Mouse (Mus musculus): ENCODE measurements around the gene Sptb. TPM values are rescaled to one million over a fixed set of nuclear protein-coding genes. Genes with fewer than 3 reads are reported as not detected.

The Sptb gene
- polyA plus RNA-seq, 1 experiment from 2014 or later, result 77.6 TPM

DNA sequence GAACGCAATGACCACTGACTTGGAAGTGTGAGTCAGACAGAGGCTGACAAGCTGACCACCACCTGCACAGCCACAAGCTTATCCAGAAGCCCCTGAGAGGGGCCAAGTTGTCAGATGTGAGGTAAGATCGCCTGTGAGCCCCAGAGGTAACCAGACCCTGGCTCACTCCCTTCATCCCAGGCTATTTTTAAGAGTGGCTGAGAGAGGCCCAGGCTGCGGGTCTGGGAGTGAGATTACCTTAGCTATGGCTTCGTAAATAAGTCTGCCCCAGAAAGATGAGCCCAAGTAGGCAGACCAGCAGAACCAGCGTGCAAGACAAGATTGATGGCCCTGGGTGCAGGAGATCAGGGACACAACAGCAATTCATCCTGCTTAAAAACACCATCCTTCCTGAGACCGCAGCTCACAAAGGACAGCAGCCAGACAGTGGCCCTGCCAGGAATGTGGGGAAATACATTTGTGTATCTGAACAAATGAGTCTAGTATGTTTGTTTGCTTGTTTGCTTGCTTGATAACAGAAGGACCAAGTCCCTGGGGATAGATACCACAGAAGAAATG, 58.5 kb downstream of the Sptb start:
- no peaks in the 10 kb centered on the region for H3K27me3 ChIP-seq (ENCODE audit: control insufficient read depth, insufficient read depth, low read depth, low read length)
- peaks cover 3% of the 10 kb centered on the region; the same call in 1 of the 2 replicates for H3K9me3 ChIP-seq (replicated peaks; ENCODE audit: control insufficient read depth, low read length)
- peaks cover 41% of the 10 kb centered on the region for H3K36me3 ChIP-seq (ENCODE audit: control insufficient read depth, insufficient read depth)
- 87% methylated on average over 6 of the region's 6 CpGs for WGBS (ENCODE audit: insufficient replicate concordance)
- H3K4me1 ChIP-seq (ENCODE audit: control insufficient read depth, low read depth, low read length), result peaks cover 30% of the 10 kb centered on the region
- H3K27ac ChIP-seq (ENCODE audit: low read length), result no peak overlapping the region; the same call in none of the 2 replicates
- H3K9ac ChIP-seq (ENCODE audit: low read depth, low read length), result no peak overlapping the region
- no peak overlapping the region for H3K4me3 ChIP-seq (ENCODE audit: low read depth, low read length)
- no peak overlapping the region for H3K4me2 ChIP-seq (ENCODE audit: low read depth, low read length)
- no peak for ATAC-seq (ENCODE audit: low read depth)

DNA sequence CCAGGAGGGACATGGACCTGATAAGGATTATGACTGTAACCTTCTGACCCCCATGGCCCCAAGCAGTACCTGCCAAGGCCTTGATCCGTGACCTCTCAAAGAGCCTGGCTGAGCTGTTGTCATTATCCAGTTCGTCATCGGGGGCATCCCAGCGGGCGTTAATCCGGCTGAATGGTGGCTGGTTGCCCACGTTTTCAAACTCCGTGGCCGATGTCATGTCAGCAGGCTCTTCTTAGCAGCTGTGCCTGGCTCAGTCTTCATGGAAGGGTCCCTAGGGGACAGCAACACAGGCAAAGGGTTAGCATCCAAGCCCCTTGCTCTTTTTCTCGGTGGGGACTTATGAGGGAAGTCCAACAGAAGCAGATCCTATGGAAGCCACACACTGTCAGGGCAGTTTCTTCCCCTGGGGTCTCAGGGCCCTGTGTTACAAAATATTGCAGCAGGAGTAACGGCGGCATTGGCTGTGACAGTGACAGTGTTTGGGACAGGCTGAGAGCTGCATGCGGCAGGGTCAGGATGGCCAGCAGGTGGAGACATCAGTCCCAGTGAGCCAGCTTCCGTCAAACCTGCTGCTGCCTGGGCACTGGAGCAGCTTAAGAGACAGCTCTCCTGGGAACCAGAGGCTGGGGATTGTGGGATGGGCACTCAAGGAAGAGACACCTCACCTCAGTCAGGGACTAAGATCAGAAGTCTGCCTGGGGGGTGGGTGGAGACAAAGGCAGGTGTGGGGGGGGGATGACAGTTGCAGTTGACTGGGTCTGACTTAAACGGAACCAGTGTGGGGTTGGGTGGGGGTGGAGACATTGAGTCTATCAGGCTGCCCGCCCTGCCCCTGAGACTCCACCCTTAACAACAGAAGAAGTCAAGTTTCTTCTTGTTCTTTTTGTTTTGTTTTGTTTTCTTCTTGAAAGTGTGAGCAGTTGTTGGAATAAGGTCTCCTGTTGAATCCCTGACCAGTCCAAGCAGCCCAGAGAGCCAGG, 60.3 kb downstream of the Sptb start:
- Histone ChIP-seq H3K4me1 (ENCODE audit: control insufficient read depth, low read depth, low read length) (peaks cover 45% of the 10 kb centered on the region), H3K9ac (ENCODE audit: low read depth, low read length) (0 out of 2 replicates have a peak overlapping the region, but pooled peaks have one; percentile 16), H3K9me3 (replicated peaks; ENCODE audit: control insufficient read depth, low read length) (no peaks in the 10 kb centered on the region), H3K4me3 (ENCODE audit: low read depth, low read length) (no peak overlapping the region), H3K27ac (ENCODE audit: low read length) (peak overlapping the region; percentile 39; the same call in 1 of the 2 replicates), H3K4me2 (ENCODE audit: low read depth, low read length) (0 out of 2 replicates have a peak overlapping the region, but pooled peaks have one; percentile 1), H3K27me3 (ENCODE audit: control insufficient read depth, insufficient read depth, low read depth, low read length) (no peaks in the 10 kb centered on the region), H3K36me3 (ENCODE audit: control insufficient read depth, insufficient read depth) (peaks cover 47% of the 10 kb centered on the region)
- ATAC-seq (ENCODE audit: low read depth), result peak; percentile 69
- WGBS (ENCODE audit: insufficient replicate concordance), result 59% methylated on average over 16 of the region's 16 CpGs

DNA sequence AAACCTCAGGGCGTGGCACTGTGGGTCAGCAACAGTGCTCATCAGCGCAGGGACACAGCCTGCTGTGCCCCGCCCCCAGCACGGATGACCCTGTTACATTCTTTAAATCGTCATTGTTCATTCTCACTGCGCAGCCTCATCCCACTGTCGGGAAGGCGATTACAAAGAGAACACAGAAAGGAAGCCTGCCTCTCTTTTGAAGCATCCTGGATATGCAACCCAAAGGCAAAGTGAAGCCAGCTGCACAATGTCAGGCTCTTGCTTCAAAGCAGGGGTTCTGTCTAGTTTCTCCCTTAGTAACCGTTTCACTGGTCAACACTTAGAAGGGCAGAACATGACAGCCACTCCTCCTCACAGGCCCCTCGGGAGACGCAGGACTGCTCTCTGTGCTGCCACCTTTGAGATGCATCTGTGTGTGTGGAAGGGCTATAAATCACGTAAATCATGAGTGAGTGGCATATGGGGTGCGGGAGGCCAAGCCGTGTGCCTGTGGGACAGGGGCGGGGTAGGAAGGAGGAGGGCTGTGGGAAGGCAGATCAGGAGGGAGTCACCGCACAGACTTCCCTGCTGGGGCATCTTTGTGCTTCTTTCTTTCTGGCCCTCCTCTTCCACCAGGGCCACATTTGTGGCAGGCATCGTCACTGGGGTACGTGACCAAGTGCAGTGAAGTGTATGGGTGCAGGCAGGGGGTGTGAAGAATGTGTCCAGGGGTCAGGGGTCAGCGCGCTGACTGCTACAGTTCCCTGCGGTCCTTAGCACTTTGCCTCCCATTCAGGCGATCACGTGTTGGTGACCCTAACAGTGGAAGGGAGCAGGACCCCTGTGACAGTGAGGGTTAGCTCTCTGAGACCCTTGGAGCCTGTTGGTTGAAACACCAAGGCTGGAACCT, 64.9 kb downstream of the Sptb start:
- Histone ChIP-seq H3K4me3 (ENCODE audit: low read depth, low read length) (no peak overlapping the region), H3K9ac (ENCODE audit: low read depth, low read length) (no peak overlapping the region), H3K4me1 (ENCODE audit: control insufficient read depth, low read depth, low read length) (peaks cover 33% of the 10 kb centered on the region), H3K9me3 (replicated peaks; ENCODE audit: control insufficient read depth, low read length) (no peaks in the 10 kb centered on the region), H3K27ac (ENCODE audit: low read length) (no peak overlapping the region), H3K36me3 (ENCODE audit: control insufficient read depth, insufficient read depth) (peaks cover 79% of the 10 kb centered on the region), H3K27me3 (ENCODE audit: control insufficient read depth, insufficient read depth, low read depth, low read length) (no peaks in the 10 kb centered on the region), H3K4me2 (ENCODE audit: low read depth, low read length) (no peak overlapping the region)
- 66% methylated on average over 23 of the region's 23 CpGs for WGBS (ENCODE audit: insufficient replicate concordance)
- ATAC-seq (ENCODE audit: low read depth), result no peak

DNA sequence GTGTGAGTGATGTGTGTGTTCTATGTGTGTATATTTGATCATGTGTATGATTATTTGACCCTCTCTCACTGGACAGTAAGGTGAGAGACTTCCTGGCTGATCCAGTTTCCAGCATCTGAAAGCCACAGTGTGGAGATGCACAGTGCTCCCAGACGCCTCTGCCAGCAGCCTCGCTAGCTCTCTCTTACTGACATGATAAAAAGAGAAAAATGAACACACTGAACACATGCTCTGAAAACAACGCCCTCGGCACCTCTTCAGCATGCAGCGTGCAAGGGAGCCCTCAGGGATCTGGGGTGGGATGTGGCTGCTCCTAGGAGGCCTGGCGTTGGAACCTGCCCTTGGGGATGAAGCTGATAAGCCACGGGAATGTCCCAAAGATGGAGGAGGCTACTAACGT, 66.7 kb downstream of the Sptb start:
- no peak overlapping the region for H3K4me2 ChIP-seq (ENCODE audit: low read depth, low read length)
- no peaks in the 10 kb centered on the region for H3K27me3 ChIP-seq (ENCODE audit: control insufficient read depth, insufficient read depth, low read depth, low read length)
- ATAC-seq (ENCODE audit: low read depth), result no peak
- H3K27ac ChIP-seq (ENCODE audit: low read length), result no peak overlapping the region
- H3K36me3 ChIP-seq (ENCODE audit: control insufficient read depth, insufficient read depth), result peaks cover 70% of the 10 kb centered on the region
- H3K9ac ChIP-seq (ENCODE audit: low read depth, low read length), result no peak overlapping the region
- H3K4me3 ChIP-seq (ENCODE audit: low read depth, low read length), result no peak overlapping the region
- WGBS (ENCODE audit: insufficient replicate concordance), result 76% methylated on average over 8 of the region's 8 CpGs
- H3K4me1 ChIP-seq (ENCODE audit: control insufficient read depth, low read depth, low read length), result peaks cover 22% of the 10 kb centered on the region
- H3K9me3 ChIP-seq (replicated peaks; ENCODE audit: control insufficient read depth, low read length), result no peaks in the 10 kb centered on the region

DNA sequence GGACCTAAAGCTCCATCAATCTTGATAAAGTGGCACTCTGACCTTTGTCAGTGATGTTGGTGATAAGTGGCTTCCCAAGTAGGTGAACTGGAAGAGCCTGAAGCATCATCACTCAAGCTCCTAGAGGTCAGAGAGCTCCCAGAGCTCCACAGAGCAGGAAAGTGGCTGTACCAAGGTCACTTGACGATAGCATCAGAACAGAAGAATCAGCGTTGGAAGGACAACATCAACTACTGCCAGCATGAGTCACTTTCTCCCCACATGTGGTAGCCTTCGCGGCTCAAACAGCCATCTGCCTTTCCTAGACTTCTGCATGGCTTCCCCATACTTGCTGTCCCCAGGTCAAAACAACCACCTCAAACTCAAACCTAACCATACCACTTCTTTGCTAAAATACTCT, 67.7 kb downstream of the Sptb start:
- no peak overlapping the region for H3K4me3 ChIP-seq (ENCODE audit: low read depth, low read length)
- no peaks in the 10 kb centered on the region for H3K9me3 ChIP-seq (replicated peaks; ENCODE audit: control insufficient read depth, low read length)
- no peak overlapping the region for H3K9ac ChIP-seq (ENCODE audit: low read depth, low read length)
- H3K27ac ChIP-seq (ENCODE audit: low read length), result no peak overlapping the region
- H3K36me3 ChIP-seq (ENCODE audit: control insufficient read depth, insufficient read depth), result peaks cover 59% of the 10 kb centered on the region
- peaks cover 22% of the 10 kb centered on the region for H3K4me1 ChIP-seq (ENCODE audit: control insufficient read depth, low read depth, low read length)
- 77% methylated on average over 4 of the region's 4 CpGs for WGBS (ENCODE audit: insufficient replicate concordance)
- no peak for ATAC-seq (ENCODE audit: low read depth)
- H3K4me2 ChIP-seq (ENCODE audit: low read depth, low read length), result no peak overlapping the region
- no peaks in the 10 kb centered on the region for H3K27me3 ChIP-seq (ENCODE audit: control insufficient read depth, insufficient read depth, low read depth, low read length)

DNA sequence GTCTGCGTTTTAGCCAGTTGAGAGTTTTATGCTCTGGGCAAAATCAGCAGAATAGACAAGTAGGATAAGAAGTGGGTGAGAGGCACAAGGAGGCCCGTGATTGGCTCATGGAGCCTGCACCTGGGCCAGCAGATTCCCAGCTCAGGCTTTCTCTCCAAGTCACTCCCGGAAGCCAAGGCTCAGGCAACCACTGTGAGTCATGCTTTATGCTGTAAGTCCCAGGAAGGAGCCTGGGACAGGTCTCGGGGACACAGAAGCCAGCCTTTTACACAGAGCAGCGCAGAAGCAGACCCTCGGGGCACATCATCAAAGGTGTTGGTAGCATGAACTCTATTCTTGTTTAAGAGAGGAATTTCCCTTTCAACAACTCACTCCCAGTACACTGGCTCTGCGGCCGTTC, 69.7 kb downstream of the Sptb start:
- Histone ChIP-seq H3K27me3 (ENCODE audit: control insufficient read depth, insufficient read depth, low read depth, low read length) (no peaks in the 10 kb centered on the region), H3K4me3 (ENCODE audit: low read depth, low read length) (no peak overlapping the region), H3K9ac (ENCODE audit: low read depth, low read length) (no peak overlapping the region), H3K4me2 (ENCODE audit: low read depth, low read length) (no peak overlapping the region), H3K9me3 (replicated peaks; ENCODE audit: control insufficient read depth, low read length) (no peaks in the 10 kb centered on the region), H3K4me1 (ENCODE audit: control insufficient read depth, low read depth, low read length) (peaks cover 13% of the 10 kb centered on the region), H3K27ac (ENCODE audit: low read length) (no peak overlapping the region), H3K36me3 (ENCODE audit: control insufficient read depth, insufficient read depth) (peaks cover 46% of the 10 kb centered on the region)
- ATAC-seq (ENCODE audit: low read depth), result no peak
- 67% methylated on average over 8 of the region's 8 CpGs for WGBS (ENCODE audit: insufficient replicate concordance)

DNA sequence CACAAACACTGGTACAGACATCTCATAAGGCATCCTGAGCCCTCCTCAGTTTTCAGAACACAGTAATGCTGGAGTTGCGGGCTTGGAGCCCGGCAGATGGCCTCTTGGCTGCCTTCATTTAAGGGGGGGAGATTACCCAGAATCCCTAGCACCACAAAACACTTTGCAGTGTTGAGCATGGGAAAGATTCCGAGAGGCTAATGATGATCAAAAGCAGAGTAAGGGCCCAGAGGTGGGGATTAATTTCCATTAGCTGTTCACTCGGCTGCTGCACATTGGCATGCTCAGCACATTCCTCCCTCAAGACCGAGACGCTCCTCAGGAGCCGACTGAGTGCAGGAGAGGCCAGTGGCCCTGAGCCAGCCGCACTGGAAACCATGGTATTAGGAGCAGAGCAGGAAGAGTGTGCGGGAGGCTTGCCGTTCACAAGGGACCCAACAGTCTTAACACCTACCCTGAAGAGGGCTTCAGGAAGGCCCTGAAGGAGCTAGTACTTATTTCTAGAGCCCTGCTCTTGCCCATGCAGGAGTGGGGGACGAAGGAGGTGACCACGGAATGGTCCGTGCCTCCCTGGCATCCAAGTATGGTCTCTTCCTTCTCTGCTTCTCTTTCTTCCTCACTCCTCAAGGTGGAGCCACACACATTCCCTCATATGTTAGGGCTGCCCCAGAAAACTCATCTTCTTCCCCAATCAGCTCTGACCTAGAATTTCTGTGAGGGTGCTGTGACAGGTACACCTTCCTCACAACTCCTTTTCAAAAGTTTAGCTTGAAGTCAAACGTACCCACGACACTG, 75.3 kb downstream of the Sptb start:
- H3K27me3 ChIP-seq (ENCODE audit: control insufficient read depth, insufficient read depth, low read depth, low read length), result no peaks in the 10 kb centered on the region
- ATAC-seq (ENCODE audit: low read depth), result no peak
- H3K27ac ChIP-seq (ENCODE audit: low read length), result no peak overlapping the region
- no peak overlapping the region for H3K4me3 ChIP-seq (ENCODE audit: low read depth, low read length)
- H3K9me3 ChIP-seq (replicated peaks; ENCODE audit: control insufficient read depth, low read length), result no peaks in the 10 kb centered on the region
- H3K4me2 ChIP-seq (ENCODE audit: low read depth, low read length), result no peak overlapping the region
- no peaks in the 10 kb centered on the region for H3K4me1 ChIP-seq (ENCODE audit: control insufficient read depth, low read depth, low read length)
- H3K9ac ChIP-seq (ENCODE audit: low read depth, low read length), result no peak overlapping the region
- H3K36me3 ChIP-seq (ENCODE audit: control insufficient read depth, insufficient read depth), result peaks cover 61% of the 10 kb centered on the region
- 78% methylated on average over 15 of the region's 15 CpGs for WGBS (ENCODE audit: insufficient replicate concordance)

DNA sequence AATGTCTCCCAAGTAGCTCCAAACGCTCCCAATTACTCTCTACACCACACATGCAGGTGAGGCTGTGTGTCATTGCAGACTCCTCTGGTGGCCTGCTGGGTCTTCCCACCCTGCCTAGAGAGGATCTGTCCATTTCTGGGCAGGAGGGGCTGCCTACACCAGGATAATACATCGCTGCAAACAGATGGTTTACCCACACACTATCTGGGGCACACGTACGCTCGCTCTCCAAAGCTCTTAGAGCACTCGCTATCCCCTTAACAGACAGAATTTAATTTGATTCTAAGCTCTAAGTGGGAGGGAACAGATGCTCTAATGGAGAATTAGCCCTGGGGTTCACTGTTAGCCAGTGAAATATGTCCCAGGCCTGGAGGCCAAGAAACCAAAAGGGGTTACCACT, 87.0 kb downstream of the Sptb start:
- WGBS (ENCODE audit: insufficient replicate concordance), result 85% methylated on average over 6 of the region's 6 CpGs

More for the DNA sequence above, 87.0 kb downstream of the Sptb start:
- no peak for ATAC-seq (ENCODE audit: low read depth)
- Histone ChIP-seq H3K27ac (ENCODE audit: low read length) (no peak overlapping the region), H3K27me3 (ENCODE audit: control insufficient read depth, insufficient read depth, low read depth, low read length) (no peaks in the 10 kb centered on the region), H3K4me1 (ENCODE audit: control insufficient read depth, low read depth, low read length) (no peaks in the 10 kb centered on the region), H3K4me3 (ENCODE audit: low read depth, low read length) (no peak overlapping the region), H3K9ac (ENCODE audit: low read depth, low read length) (no peak overlapping the region), H3K4me2 (ENCODE audit: low read depth, low read length) (no peak overlapping the region), H3K9me3 (replicated peaks; ENCODE audit: control insufficient read depth, low read length) (no peaks in the 10 kb centered on the region), H3K36me3 (ENCODE audit: control insufficient read depth, insufficient read depth) (peaks cover 98% of the 10 kb centered on the region)
